Comparison of ENCODE assay signal across 19 mouse cellular contexts in the genomic region with DNA sequence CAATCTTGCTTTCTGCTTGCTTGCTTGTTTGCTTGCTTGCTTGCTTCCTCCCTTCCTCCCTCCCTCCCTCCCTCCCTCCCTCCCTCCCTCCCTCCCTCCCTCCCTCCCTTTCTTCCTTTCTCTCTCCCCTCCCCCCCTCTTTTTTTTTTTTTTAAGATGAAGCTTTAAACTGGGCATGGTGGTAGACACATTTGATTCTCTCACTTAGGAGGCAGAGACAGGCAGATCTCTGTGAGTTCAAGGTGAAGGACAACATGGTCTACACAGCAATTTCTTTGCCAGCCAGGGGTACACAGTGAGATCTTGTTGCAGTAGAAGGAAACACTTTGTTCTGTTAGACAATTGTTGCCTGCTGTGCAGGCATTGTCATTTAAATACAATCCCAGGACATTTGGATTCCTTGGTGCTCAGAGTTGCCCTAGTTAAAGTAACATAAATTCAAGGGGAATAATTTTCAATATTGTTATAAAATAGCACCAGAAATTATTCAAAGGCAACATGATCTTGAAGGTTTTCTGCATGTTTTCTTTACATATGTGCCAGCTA.
A peak's percentile ranks its signal among the peaks of the same experiment; 100 is the strongest.
DNase-seq lines count a peak whose midpoint lies in the region; TF ChIP-seq lines count a peak whose summit lies in the region.
"Had no signal": no experiment of that assay in that cellular context is flagged by ENCODE, and none has a peak within 500 bp of the region (broad histone marks: within the 10 kb centered on the region; RNA-seq: fewer than 3 reads in every experiment).

No protein-coding gene starts in this region.

- intact Hi-C loops in heart, adult 2 months (cut with DNase I) = loop anchor here (5.0 kb wide), 1 partner anchor 92 kb away; a partner anchor contains a TSS
- intact Hi-C loops in heart, postnatal 10 days (cut with DNase I) = no loop called here

- TF ChIP-seq CTCF in heart, adult 2 months (IDR thresholded peaks at IDR 0.05) = no peak
- no peak for TF ChIP-seq CTCF in spleen, adult 2 months (IDR thresholded peaks at IDR 0.05; ENCODE audit: extremely low read depth, insufficient read depth, insufficient read length, insufficient replicate concordance)

- no peak for DNase-seq in heart, adult 2 months
- no peak for DNase-seq in heart, postnatal 10 days
- no peak for DNase-seq in spleen, adult 2 months (ENCODE audit: low read depth in 1 of 2, low spot score in 2 of 2)
- no peak for DNase-seq in spleen, adult 18-20 months
- peak; percentile 67 for DNase-seq in WW6 (ENCODE audit: low read depth, low spot score)
- no peak for DNase-seq in right cerebral cortex, adult 2 months (ENCODE audit: low spot score in 2 of 2)
- DNase-seq in adrenal gland, postnatal 10 days = no peak
- DNase-seq: adrenal gland, postnatal 14 days; cerebellum, adult 2 months; cerebellum, postnatal 10 days; gastrocnemius, postnatal 36 days; heart, adult 18-20 months; heart, postnatal 14 days; kidney, adult 11 months had no signal

- peak overlapping the region; percentile 24; the same call in 1 of the 2 replicates for H3K27ac ChIP-seq in heart, adult 2 months
- H3K27ac ChIP-seq in spleen, adult 2 months (ENCODE audit: insufficient read depth, low read length) = peak overlapping the region; percentile 74
- H3K27ac ChIP-seq: forebrain, embryonic 15.5 days; hindbrain, postnatal 0 days had no signal

- no peaks in the 10 kb centered on the region for H3K27me3 ChIP-seq in heart, adult 2 months (ENCODE audit: control insufficient read depth, insufficient read depth, low read length)
- H3K27me3 ChIP-seq in spleen, adult 2 months (ENCODE audit: control insufficient read depth, insufficient read depth, low read length) = no peaks in the 10 kb centered on the region
- H3K27me3 ChIP-seq: embryonic facial prominence, embryonic 12.5 days; hindbrain, embryonic 13.5 days; Patski had no signal

- no peak for TF ChIP-seq POLR2A in heart, adult 2 months (IDR thresholded peaks at IDR 0.05; ENCODE audit: insufficient read depth, low read depth, low read length)
- no peak for TF ChIP-seq POLR2A in spleen, adult 2 months (IDR thresholded peaks at IDR 0.05; ENCODE audit: low read depth, low read length)

- H3K79me2 ChIP-seq in heart, adult 2 months (replicated peaks; ENCODE audit: control insufficient read depth, insufficient read depth, low read length) = no peaks in the 10 kb centered on the region

- no peak overlapping the region for H3K9ac ChIP-seq in heart, adult 2 months (ENCODE audit: low read depth, low read length)
- H3K9ac ChIP-seq: embryonic facial prominence, embryonic 12.5 days; forebrain, embryonic 15.5 days; hindbrain, embryonic 13.5 days had no signal

- H3K4me3 ChIP-seq in heart, adult 2 months = no peak overlapping the region
- no peak overlapping the region for H3K4me3 ChIP-seq in spleen, adult 2 months (ENCODE audit: extremely low read depth, insufficient read depth, insufficient read length)
- H3K4me3 ChIP-seq: embryonic facial prominence, embryonic 12.5 days; forebrain, embryonic 15.5 days; hindbrain, embryonic 13.5 days had no signal

- TF ChIP-seq EP300 in heart, adult 2 months (IDR thresholded peaks at IDR 0.05; ENCODE audit: insufficient read depth, low read depth, low read length) = no peak

- peaks cover 6% of the 10 kb centered on the region for H3K4me1 ChIP-seq in heart, adult 2 months (ENCODE audit: control insufficient read depth, insufficient read depth, low read length)
- peaks cover 22% of the 10 kb centered on the region for H3K4me1 ChIP-seq in spleen, adult 2 months (ENCODE audit: control insufficient read depth, insufficient read depth, insufficient read length)

- peaks cover 8% of the 10 kb centered on the region for H3K36me3 ChIP-seq in heart, adult 2 months (ENCODE audit: control insufficient read depth, insufficient read depth, low read length)
- no peaks in the 10 kb centered on the region for H3K36me3 ChIP-seq in spleen, adult 2 months (ENCODE audit: control insufficient read depth, insufficient read depth, low read length)
- H3K36me3 ChIP-seq: embryonic facial prominence, embryonic 12.5 days; forebrain, embryonic 15.5 days; hindbrain, embryonic 13.5 days had no signal
